Mouse (Mus musculus): ENCODE results near the gene Vdac2. TPM values are rescaled to one million over a fixed set of nuclear protein-coding genes. Genes with fewer than 3 reads are reported as not detected.

Gene Vdac2
- polyA plus RNA-seq, 1 experiment from 2014 or later: 291 TPM

DNA sequence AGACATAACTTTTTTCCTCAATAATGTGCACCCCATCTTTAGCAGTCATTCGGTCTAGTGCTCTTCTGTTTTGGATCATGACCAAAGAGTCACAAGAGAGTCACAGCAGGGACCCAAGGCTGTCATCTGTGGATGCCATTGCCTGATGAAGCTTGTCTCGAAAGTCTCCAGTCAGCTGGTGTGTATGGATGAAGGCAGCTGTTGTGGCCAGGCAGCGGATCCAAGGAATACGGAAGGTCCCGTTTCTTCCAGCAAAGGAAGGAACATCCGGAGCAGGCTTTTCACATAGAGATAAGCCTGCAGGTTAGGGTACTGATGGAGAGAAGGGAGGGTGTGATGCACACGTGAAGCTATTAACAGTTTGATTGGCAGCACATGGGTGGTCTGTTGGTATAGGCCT lies 23.4 kb upstream of the Vdac2 start:
- no peak overlapping the region for H3K4me2 ChIP-seq (ENCODE audit: low read length)
- peaks cover 10% of the 10 kb centered on the region for H3K36me3 ChIP-seq (ENCODE audit: control insufficient read depth, insufficient read depth, low read length)
- ATAC-seq: no peak
- H3K4me1 ChIP-seq (ENCODE audit: control insufficient read depth, insufficient read depth, low read length): no peaks in the 10 kb centered on the region
- H3K27me3 ChIP-seq (ENCODE audit: control insufficient read depth, insufficient read depth, low read depth, low read length): no peaks in the 10 kb centered on the region
- no peaks in the 10 kb centered on the region for H3K9me3 ChIP-seq (replicated peaks; ENCODE audit: control insufficient read depth, low read length, poor library complexity, severe bottlenecking)
- no peak overlapping the region for H3K27ac ChIP-seq (ENCODE audit: low read length)
- H3K9ac ChIP-seq (ENCODE audit: low read depth, low read length): no peak overlapping the region
- no peak overlapping the region for H3K4me3 ChIP-seq (ENCODE audit: low read depth, low read length)
- WGBS: 82% methylated on average over 7 of the region's 7 CpGs

DNA sequence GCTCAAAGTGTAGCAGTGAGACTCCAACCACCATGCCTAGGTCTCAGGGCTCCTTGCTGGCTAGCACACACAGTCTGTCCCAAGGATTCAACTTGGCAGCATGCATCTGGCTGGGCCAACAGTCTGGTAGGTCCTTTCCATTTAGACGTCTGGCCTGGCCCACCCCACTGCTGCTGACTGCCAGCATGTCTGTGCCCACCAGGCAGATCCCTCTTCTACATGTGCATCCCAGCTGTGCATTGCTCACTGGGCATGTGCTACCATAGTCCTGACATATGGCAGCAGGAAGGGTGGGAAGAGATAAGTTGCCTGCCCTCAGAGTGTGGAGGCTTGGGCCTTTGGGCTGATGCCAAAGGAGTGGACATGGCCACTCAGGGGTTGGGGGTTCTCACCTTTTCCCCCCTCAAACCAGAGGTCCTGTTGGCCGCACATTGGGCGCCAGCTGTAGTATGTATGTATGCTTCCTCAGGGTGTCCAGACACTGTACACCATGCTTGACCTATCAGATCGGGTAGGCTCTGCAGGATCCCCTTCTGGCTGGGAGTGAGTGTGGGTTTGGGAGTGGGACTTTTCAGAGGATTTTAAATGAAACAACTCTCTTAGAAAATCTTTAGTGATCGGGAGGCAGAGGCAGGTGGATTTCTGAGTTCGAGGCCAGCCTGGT lies 22.4 kb upstream of the Vdac2 start:
- H3K36me3 ChIP-seq (ENCODE audit: control insufficient read depth, insufficient read depth, low read length): peaks cover 10% of the 10 kb centered on the region
- no peaks in the 10 kb centered on the region for H3K9me3 ChIP-seq (replicated peaks; ENCODE audit: control insufficient read depth, low read length, poor library complexity, severe bottlenecking)
- ATAC-seq: no peak
- H3K4me3 ChIP-seq (ENCODE audit: low read depth, low read length): no peak overlapping the region
- no peaks in the 10 kb centered on the region for H3K4me1 ChIP-seq (ENCODE audit: control insufficient read depth, insufficient read depth, low read length)
- 92% methylated on average over 6 of the region's 6 CpGs for WGBS
- no peak overlapping the region for H3K9ac ChIP-seq (ENCODE audit: low read depth, low read length)
- H3K4me2 ChIP-seq (ENCODE audit: low read length): no peak overlapping the region
- H3K27me3 ChIP-seq (ENCODE audit: control insufficient read depth, insufficient read depth, low read depth, low read length): no peaks in the 10 kb centered on the region
- H3K27ac ChIP-seq (ENCODE audit: low read length): no peak overlapping the region

DNA sequence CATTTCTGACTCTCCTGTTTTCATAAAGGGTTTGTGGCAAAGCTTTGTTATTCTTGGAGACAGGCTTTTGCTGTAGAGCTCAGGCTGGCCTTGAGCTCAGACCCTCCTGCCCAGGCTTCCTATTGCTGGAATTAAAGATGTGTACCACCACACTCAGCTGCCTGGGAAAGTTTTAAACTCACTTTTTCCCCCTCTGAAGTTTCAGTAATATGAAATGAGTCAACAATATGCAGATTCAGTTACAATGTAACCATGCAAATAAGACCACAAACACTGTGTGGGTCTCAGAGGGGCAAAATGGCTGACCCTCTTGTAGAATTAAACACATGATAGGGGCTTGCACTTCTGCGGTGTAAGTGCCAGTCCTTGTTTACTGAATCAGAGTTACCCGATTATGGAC lies 18.8 kb upstream of the Vdac2 start:
- H3K4me1 ChIP-seq (ENCODE audit: control insufficient read depth, insufficient read depth, low read length): no peaks in the 10 kb centered on the region
- no peak for ATAC-seq
- no peak overlapping the region for H3K4me2 ChIP-seq (ENCODE audit: low read length)
- WGBS: 78% methylated on average over 2 of the region's 2 CpGs
- H3K4me3 ChIP-seq (ENCODE audit: low read depth, low read length): no peak overlapping the region
- no peak overlapping the region for H3K27ac ChIP-seq (ENCODE audit: low read length)
- H3K9me3 ChIP-seq (replicated peaks; ENCODE audit: control insufficient read depth, low read length, poor library complexity, severe bottlenecking): no peaks in the 10 kb centered on the region
- H3K9ac ChIP-seq (ENCODE audit: low read depth, low read length): no peak overlapping the region
- no peaks in the 10 kb centered on the region for H3K36me3 ChIP-seq (ENCODE audit: control insufficient read depth, insufficient read depth, low read length)
- H3K27me3 ChIP-seq (ENCODE audit: control insufficient read depth, insufficient read depth, low read depth, low read length): no peaks in the 10 kb centered on the region

DNA sequence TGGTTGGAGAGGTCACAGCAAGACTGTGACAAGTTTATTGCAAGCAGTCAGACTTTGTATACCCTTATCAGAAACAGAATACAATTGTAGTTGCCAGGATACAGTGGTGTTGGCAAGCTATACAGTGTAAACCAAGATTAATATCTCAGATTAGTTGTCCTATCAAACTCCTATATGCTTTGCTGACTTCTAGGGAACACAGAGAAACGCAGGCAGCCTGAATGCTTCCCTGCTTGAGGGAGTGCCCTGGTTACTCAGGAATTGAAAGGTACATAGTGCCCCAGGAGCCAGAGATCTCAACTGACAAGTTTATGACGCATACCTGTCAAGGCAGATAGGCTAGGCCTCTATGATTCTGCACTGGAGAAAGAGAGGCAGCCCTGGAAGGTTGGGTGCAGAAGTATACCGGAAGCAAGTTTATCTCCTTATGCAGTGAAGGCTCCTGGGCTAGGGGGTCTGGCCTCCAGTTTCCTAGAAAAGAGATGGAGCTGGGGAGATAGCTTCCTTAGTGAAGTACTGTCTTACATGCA lies 18.3 kb upstream of the Vdac2 start:
- Histone ChIP-seq H3K4me2 (ENCODE audit: low read length) (no peak overlapping the region), H3K4me1 (ENCODE audit: control insufficient read depth, insufficient read depth, low read length) (no peaks in the 10 kb centered on the region), H3K36me3 (ENCODE audit: control insufficient read depth, insufficient read depth, low read length) (no peaks in the 10 kb centered on the region), H3K4me3 (ENCODE audit: low read depth, low read length) (no peak overlapping the region), H3K27me3 (ENCODE audit: control insufficient read depth, insufficient read depth, low read depth, low read length) (no peaks in the 10 kb centered on the region), H3K27ac (ENCODE audit: low read length) (no peak overlapping the region), H3K9ac (ENCODE audit: low read depth, low read length) (no peak overlapping the region), H3K9me3 (replicated peaks; ENCODE audit: control insufficient read depth, low read length, poor library complexity, severe bottlenecking) (no peaks in the 10 kb centered on the region)
- 89% methylated on average over 3 of the region's 3 CpGs for WGBS
- ATAC-seq: no peak

DNA sequence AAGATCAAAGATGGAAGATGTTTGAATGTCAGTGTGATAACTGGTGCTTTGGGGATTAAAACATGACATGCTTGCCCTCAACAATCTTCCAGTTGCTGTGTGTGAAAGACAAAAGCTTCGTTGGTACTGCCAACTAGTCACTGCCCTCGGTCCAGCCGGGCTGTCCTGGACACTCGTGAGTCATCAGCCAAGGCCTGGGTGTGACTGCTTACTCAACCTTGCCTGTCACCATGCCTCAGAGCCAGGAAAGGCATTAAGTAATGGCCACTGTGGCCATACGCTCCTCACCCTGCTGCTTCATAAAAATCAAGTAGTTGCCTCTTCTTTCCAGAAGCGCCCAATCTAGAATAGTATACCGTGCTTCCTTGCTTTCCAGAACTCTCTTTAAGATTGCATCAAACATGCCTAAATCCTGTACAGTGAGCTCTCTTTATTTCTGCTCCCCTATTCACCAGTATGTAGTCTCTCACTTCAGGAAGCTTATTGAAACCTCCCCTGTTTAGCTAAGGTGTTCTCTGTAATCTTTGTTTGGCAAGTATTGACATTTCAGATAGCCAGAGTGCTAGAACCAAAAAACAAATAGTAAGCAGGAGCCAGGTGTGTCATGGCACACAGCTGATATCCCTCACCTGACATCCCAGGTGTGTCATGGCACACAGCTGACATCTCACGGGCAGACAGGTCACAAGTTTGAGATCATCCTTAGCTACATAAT lies 16.7 kb upstream of the Vdac2 start:
- Histone ChIP-seq H3K27me3 (ENCODE audit: control insufficient read depth, insufficient read depth, low read depth, low read length) (no peaks in the 10 kb centered on the region), H3K4me2 (ENCODE audit: low read length) (no peak overlapping the region), H3K4me3 (ENCODE audit: low read depth, low read length) (no peak overlapping the region), H3K36me3 (ENCODE audit: control insufficient read depth, insufficient read depth, low read length) (no peaks in the 10 kb centered on the region), H3K27ac (ENCODE audit: low read length) (no peak overlapping the region), H3K9me3 (replicated peaks; ENCODE audit: control insufficient read depth, low read length, poor library complexity, severe bottlenecking) (no peaks in the 10 kb centered on the region), H3K9ac (ENCODE audit: low read depth, low read length) (no peak overlapping the region), H3K4me1 (ENCODE audit: control insufficient read depth, insufficient read depth, low read length) (no peaks in the 10 kb centered on the region)
- WGBS: 91% methylated on average over 8 of the region's 8 CpGs
- ATAC-seq: no peak

DNA sequence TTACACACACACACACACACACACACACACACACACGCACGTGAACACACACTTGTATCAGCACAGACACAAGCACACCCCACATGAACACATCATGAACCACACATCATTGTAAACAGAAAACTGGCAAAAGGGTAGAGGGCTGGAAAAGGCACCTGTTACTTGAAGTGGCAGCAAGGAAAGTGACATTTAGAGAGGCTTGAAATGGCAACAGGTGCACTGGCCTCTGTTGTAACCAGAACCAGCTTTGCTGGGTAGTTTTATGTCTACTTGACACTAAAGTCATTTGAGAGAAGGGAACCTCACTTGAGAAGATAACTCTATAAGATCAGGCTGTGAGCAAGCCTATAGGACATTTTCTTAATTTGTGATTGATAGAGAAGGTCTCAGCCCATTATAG lies 15.6 kb upstream of the Vdac2 start:
- Histone ChIP-seq H3K27ac (ENCODE audit: low read length) (no peak overlapping the region), H3K4me2 (ENCODE audit: low read length) (no peak overlapping the region), H3K4me3 (ENCODE audit: low read depth, low read length) (no peak overlapping the region), H3K4me1 (ENCODE audit: control insufficient read depth, insufficient read depth, low read length) (no peaks in the 10 kb centered on the region), H3K27me3 (ENCODE audit: control insufficient read depth, insufficient read depth, low read depth, low read length) (no peaks in the 10 kb centered on the region), H3K9me3 (replicated peaks; ENCODE audit: control insufficient read depth, low read length, poor library complexity, severe bottlenecking) (no peaks in the 10 kb centered on the region), H3K9ac (ENCODE audit: low read depth, low read length) (no peak overlapping the region), H3K36me3 (ENCODE audit: control insufficient read depth, insufficient read depth, low read length) (no peaks in the 10 kb centered on the region)
- 95% methylated on average over 2 of the region's 2 CpGs for WGBS
- no peak for ATAC-seq

DNA sequence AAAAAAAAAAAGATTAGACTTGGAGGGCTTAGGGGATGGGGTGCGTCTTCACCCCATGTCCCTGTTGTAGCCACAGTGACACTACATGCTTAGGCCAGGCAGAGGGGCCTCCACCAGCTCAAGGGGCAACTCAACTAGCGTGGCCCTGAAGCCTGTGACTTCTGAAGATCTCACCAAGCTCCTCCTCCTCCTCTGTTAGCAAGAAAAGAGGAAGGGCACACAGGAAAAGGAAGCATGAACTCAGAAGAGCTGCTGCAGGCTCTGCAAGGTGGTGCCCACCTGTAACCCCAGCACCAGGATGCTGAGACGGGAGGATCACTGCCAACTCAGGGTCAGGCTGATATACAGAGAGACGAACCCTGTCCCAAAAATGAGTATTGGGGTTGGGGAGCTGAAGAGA lies 13.7 kb upstream of the Vdac2 start:
- H3K9me3 ChIP-seq (replicated peaks; ENCODE audit: control insufficient read depth, low read length, poor library complexity, severe bottlenecking): no peaks in the 10 kb centered on the region

DNA sequence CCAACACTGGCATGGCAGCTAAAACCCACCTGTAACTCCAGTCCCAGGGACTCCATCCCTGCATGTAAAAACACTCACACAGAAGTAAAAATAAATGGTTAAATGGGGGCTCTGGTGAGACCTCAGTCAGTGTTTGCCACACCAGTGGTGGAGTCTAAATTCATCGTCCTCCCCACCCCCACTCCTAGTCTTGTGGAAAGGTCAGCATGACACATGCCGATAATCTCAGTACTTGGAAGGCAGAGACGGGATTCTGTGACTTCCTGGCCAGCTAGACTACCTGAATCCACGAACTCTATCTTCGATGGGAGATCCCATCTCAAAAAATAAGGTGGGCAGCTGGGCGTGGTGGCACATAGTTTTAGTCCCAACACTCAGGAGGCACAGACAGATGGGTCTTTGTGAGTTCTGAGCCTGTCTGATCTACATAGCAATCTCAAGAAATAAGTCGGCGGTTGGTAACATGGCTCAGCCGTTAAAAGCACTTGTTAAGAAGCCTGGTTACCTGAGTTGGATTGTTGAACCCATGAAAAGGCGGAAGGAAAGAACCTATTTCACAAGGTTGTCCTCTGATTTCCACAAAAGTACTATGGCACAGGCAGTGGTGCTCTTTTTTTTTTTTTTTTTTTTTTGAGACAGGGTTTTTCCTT lies 13.2 kb upstream of the Vdac2 start:
- Histone ChIP-seq H3K4me3 (ENCODE audit: low read depth, low read length) (no peak overlapping the region), H3K4me2 (ENCODE audit: low read length) (no peak overlapping the region), H3K4me1 (ENCODE audit: control insufficient read depth, insufficient read depth, low read length) (no peaks in the 10 kb centered on the region), H3K9ac (ENCODE audit: low read depth, low read length) (no peak overlapping the region), H3K27me3 (ENCODE audit: control insufficient read depth, insufficient read depth, low read depth, low read length) (no peaks in the 10 kb centered on the region), H3K27ac (ENCODE audit: low read length) (no peak overlapping the region), H3K9me3 (replicated peaks; ENCODE audit: control insufficient read depth, low read length, poor library complexity, severe bottlenecking) (no peaks in the 10 kb centered on the region), H3K36me3 (ENCODE audit: control insufficient read depth, insufficient read depth, low read length) (no peaks in the 10 kb centered on the region)
- ATAC-seq: no peak
- WGBS: 83% methylated on average over 10 of the region's 10 CpGs

More for the DNA sequence above, 13.7 kb upstream of the Vdac2 start:
- Histone ChIP-seq H3K36me3 (ENCODE audit: control insufficient read depth, insufficient read depth, low read length) (no peaks in the 10 kb centered on the region), H3K4me3 (ENCODE audit: low read depth, low read length) (no peak overlapping the region), H3K4me2 (ENCODE audit: low read length) (no peak overlapping the region), H3K27ac (ENCODE audit: low read length) (no peak overlapping the region), H3K4me1 (ENCODE audit: control insufficient read depth, insufficient read depth, low read length) (no peaks in the 10 kb centered on the region), H3K27me3 (ENCODE audit: control insufficient read depth, insufficient read depth, low read depth, low read length) (no peaks in the 10 kb centered on the region), H3K9ac (ENCODE audit: low read depth, low read length) (no peak overlapping the region)
- WGBS: 84% methylated on average over 4 of the region's 4 CpGs
- no peak for ATAC-seq

DNA sequence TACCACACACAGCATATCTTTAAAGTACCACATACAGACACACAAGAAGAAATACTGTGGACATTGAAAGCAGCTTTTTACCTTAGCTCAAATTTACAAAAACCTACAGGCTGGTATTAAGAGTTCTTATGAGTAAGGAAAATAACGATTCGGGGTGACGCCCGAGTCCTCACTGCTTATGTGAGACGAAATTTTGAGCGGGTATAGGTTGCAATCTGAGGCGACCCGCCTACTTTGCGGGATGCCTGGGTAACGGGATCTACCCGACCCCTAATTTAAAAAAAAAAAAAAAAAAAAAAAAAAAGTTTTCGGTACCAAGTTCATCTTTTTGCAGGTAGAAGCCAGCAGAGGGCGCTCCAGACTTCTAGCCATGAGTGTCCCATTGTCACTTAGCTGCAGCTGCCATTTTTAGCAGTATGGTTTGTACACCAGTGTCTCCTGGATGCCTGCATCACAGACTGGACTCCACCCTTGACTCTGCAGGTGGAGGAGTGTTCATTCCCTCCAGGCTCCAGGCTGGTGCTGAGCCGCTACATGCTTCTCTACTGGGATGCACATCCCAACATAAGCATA lies 12.4 kb upstream of the Vdac2 start:
- no peaks in the 10 kb centered on the region for H3K9me3 ChIP-seq (replicated peaks; ENCODE audit: control insufficient read depth, low read length, poor library complexity, severe bottlenecking)
- H3K4me3 ChIP-seq (ENCODE audit: low read depth, low read length): no peak overlapping the region
- ATAC-seq: no peak
- H3K4me2 ChIP-seq (ENCODE audit: low read length): no peak overlapping the region
- H3K27me3 ChIP-seq (ENCODE audit: control insufficient read depth, insufficient read depth, low read depth, low read length): no peaks in the 10 kb centered on the region
- H3K4me1 ChIP-seq (ENCODE audit: control insufficient read depth, insufficient read depth, low read length): no peaks in the 10 kb centered on the region
- 25% methylated on average over 14 of the region's 14 CpGs for WGBS
- H3K27ac ChIP-seq (ENCODE audit: low read length): no peak overlapping the region
- H3K9ac ChIP-seq (ENCODE audit: low read depth, low read length): no peak overlapping the region
- no peaks in the 10 kb centered on the region for H3K36me3 ChIP-seq (ENCODE audit: control insufficient read depth, insufficient read depth, low read length)
